Mouse (Mus musculus): ENCODE measurements at regions not wholly inside any gene's neighbourhood (a gene's known extent, or its start where the extent isn't known, plus 50 kb on each side); places are given as distances from the start of the nearest gene placed in this dataset.
A peak's percentile ranks its signal among the peaks of the same experiment; 100 is the strongest.

- Histone ChIP-seq H3K9me3 (no peaks in the 10 kb centered on the region), H3K4me2 (no peak overlapping the region), H3K9ac (no peak overlapping the region), H3K27me3 (replicated peaks) (no peaks in the 10 kb centered on the region), H3K4me1 (no peaks in the 10 kb centered on the region), H3K4me3 (no peak overlapping the region), H3K36me3 (replicated peaks) (no peaks in the 10 kb centered on the region), H3K27ac (no peak overlapping the region)
- 85% methylated on average over 5 of the region's 5 CpGs for WGBS
- no peak for ATAC-seq (replicated peaks)
Measured at GRCm38 (mm10) chr3:52479186-52479585, 211.1 kb downstream of the Foxo1 start.

- no peak for ATAC-seq (replicated peaks)
- Histone ChIP-seq H3K36me3 (replicated peaks) (no peaks in the 10 kb centered on the region), H3K4me1 (no peaks in the 10 kb centered on the region), H3K27me3 (replicated peaks) (no peaks in the 10 kb centered on the region), H3K4me2 (no peak overlapping the region), H3K27ac (no peak overlapping the region), H3K9ac (no peak overlapping the region), H3K9me3 (peaks cover 11% of the 10 kb centered on the region; the same call in 1 of the 2 replicates), H3K4me3 (no peak overlapping the region)
- 89% methylated on average over 4 of the region's 4 CpGs for WGBS
Measured at GRCm38 (mm10) chr3:52469900-52470299, 201.8 kb downstream of the Foxo1 start.

- ATAC-seq (replicated peaks) = no peak
- Histone ChIP-seq H3K4me3 (no peak overlapping the region), H3K4me1 (no peaks in the 10 kb centered on the region), H3K36me3 (replicated peaks) (no peaks in the 10 kb centered on the region), H3K27ac (no peak overlapping the region), H3K9ac (no peak overlapping the region), H3K9me3 (peaks cover 11% of the 10 kb centered on the region; the same call in 1 of the 2 replicates), H3K27me3 (replicated peaks) (no peaks in the 10 kb centered on the region), H3K4me2 (no peak overlapping the region)
- 89% methylated on average over 5 of the region's 5 CpGs for WGBS
Measured at GRCm38 (mm10) chr3:52469397-52469796, 201.3 kb downstream of the Foxo1 start.

- H3K9ac ChIP-seq = no peak overlapping the region
- no peaks in the 10 kb centered on the region for H3K36me3 ChIP-seq (replicated peaks)
- no peak overlapping the region for H3K4me3 ChIP-seq
- 92% methylated on average over 8 of the region's 8 CpGs for WGBS
- peaks cover 11% of the 10 kb centered on the region; the same call in 1 of the 2 replicates for H3K9me3 ChIP-seq
- H3K4me2 ChIP-seq = no peak overlapping the region
- no peak for ATAC-seq (replicated peaks)
- no peak overlapping the region for H3K27ac ChIP-seq
- no peaks in the 10 kb centered on the region for H3K27me3 ChIP-seq (replicated peaks)
- no peaks in the 10 kb centered on the region for H3K4me1 ChIP-seq
Measured at GRCm38 (mm10) chr3:52468326-52468725, 200.2 kb downstream of the Foxo1 start.

- Histone ChIP-seq H3K4me1 (no peaks in the 10 kb centered on the region), H3K9ac (no peak overlapping the region), H3K4me2 (no peak overlapping the region), H3K27me3 (replicated peaks) (no peaks in the 10 kb centered on the region), H3K4me3 (no peak overlapping the region), H3K9me3 (peaks cover 11% of the 10 kb centered on the region; the same call in 1 of the 2 replicates), H3K27ac (no peak overlapping the region), H3K36me3 (replicated peaks) (no peaks in the 10 kb centered on the region)
- no peak for ATAC-seq (replicated peaks)
- WGBS = 80% methylated on average over 3 of the region's 3 CpGs
Measured at GRCm38 (mm10) chr3:52467876-52468275, 199.7 kb downstream of the Foxo1 start.

GRCm38 (mm10) chr3:52466984-52467565, 198.9 kb downstream of the Foxo1 start:
- H3K36me3 ChIP-seq (replicated peaks) = no peaks in the 10 kb centered on the region
- 67% methylated on average over 11 of the region's 11 CpGs for WGBS
- H3K27me3 ChIP-seq (replicated peaks) = no peaks in the 10 kb centered on the region
- ATAC-seq (replicated peaks) = peak; percentile 56; the same call in 1 of the 2 replicates
- no peak overlapping the region for H3K27ac ChIP-seq
- no peak overlapping the region for H3K4me3 ChIP-seq
- no peaks in the 10 kb centered on the region for H3K4me1 ChIP-seq
- no peak overlapping the region for H3K4me2 ChIP-seq
- no peak overlapping the region for H3K9ac ChIP-seq
- peaks cover 11% of the 10 kb centered on the region; the same call in 1 of the 2 replicates for H3K9me3 ChIP-seq

- Histone ChIP-seq H3K27me3 (replicated peaks) (no peaks in the 10 kb centered on the region), H3K9me3 (peaks cover 10% of the 10 kb centered on the region; the same call in 1 of the 2 replicates), H3K4me3 (no peak overlapping the region), H3K4me2 (no peak overlapping the region), H3K36me3 (replicated peaks) (no peaks in the 10 kb centered on the region), H3K9ac (no peak overlapping the region), H3K27ac (no peak overlapping the region), H3K4me1 (no peaks in the 10 kb centered on the region)
- 0 out of 2 replicates have a peak, but pooled peaks have one; percentile 20 for ATAC-seq (replicated peaks)
- 76% methylated on average over 3 of the region's 3 CpGs for WGBS
Measured at GRCm38 (mm10) chr3:52466571-52466970, 198.4 kb downstream of the Foxo1 start.

GRCm38 (mm10) chr3:52463911-52464310, 195.8 kb downstream of the Foxo1 start:
- H3K27me3 ChIP-seq (replicated peaks) = no peaks in the 10 kb centered on the region
- H3K9me3 ChIP-seq = no peaks in the 10 kb centered on the region
- no peak overlapping the region for H3K9ac ChIP-seq
- H3K4me1 ChIP-seq = no peaks in the 10 kb centered on the region
- no peaks in the 10 kb centered on the region for H3K36me3 ChIP-seq (replicated peaks)
- H3K4me2 ChIP-seq = no peak overlapping the region
- no peak for ATAC-seq (replicated peaks)
- no peak overlapping the region for H3K27ac ChIP-seq
- no peak overlapping the region for H3K4me3 ChIP-seq
- WGBS = 58% methylated on average over 7 of the region's 7 CpGs

GRCm38 (mm10) chr3:52454955-52455354, 186.8 kb downstream of the Foxo1 start:
- Histone ChIP-seq H3K27ac (no peak overlapping the region), H3K9ac (no peak overlapping the region), H3K4me1 (no peaks in the 10 kb centered on the region), H3K4me2 (no peak overlapping the region), H3K27me3 (replicated peaks) (no peaks in the 10 kb centered on the region), H3K9me3 (no peaks in the 10 kb centered on the region), H3K4me3 (no peak overlapping the region), H3K36me3 (replicated peaks) (no peaks in the 10 kb centered on the region)
- ATAC-seq (replicated peaks) = no peak
- WGBS = 88% methylated on average over 5 of the region's 5 CpGs

- no peaks in the 10 kb centered on the region for H3K4me1 ChIP-seq
- H3K9ac ChIP-seq = no peak overlapping the region
- H3K4me3 ChIP-seq = no peak overlapping the region
- no peak overlapping the region for H3K27ac ChIP-seq
- H3K9me3 ChIP-seq = no peaks in the 10 kb centered on the region
- ATAC-seq (replicated peaks) = no peak
- WGBS = 80% methylated on average over 3 of the region's 3 CpGs
- H3K4me2 ChIP-seq = no peak overlapping the region
- no peaks in the 10 kb centered on the region for H3K27me3 ChIP-seq (replicated peaks)
- H3K36me3 ChIP-seq (replicated peaks) = no peaks in the 10 kb centered on the region
Measured at GRCm38 (mm10) chr3:52453041-52453440, 184.9 kb downstream of the Foxo1 start.

GRCm38 (mm10) chr3:52452345-52452744, 184.2 kb downstream of the Foxo1 start:
- Histone ChIP-seq H3K27ac (no peak overlapping the region), H3K4me2 (no peak overlapping the region), H3K4me1 (no peaks in the 10 kb centered on the region), H3K9ac (no peak overlapping the region), H3K36me3 (replicated peaks) (no peaks in the 10 kb centered on the region), H3K4me3 (no peak overlapping the region), H3K27me3 (replicated peaks) (no peaks in the 10 kb centered on the region), H3K9me3 (no peaks in the 10 kb centered on the region)
- WGBS = 68% methylated on average over 5 of the region's 5 CpGs
- no peak for ATAC-seq (replicated peaks)

- H3K4me2 ChIP-seq = no peak overlapping the region
- 81% methylated on average over 1 of the region's 1 CpGs for WGBS
Measured at GRCm38 (mm10) chr3:52446991-52447390, 178.9 kb downstream of the Foxo1 start.

GRCm38 (mm10) chr3:52446500-52446899, 178.4 kb downstream of the Foxo1 start:
- H3K9me3 ChIP-seq = no peaks in the 10 kb centered on the region
- 71% methylated on average over 5 of the region's 5 CpGs for WGBS
- no peaks in the 10 kb centered on the region for H3K4me1 ChIP-seq
- no peak for ATAC-seq (replicated peaks)
- no peak overlapping the region for H3K9ac ChIP-seq
- H3K4me3 ChIP-seq = no peak overlapping the region
- H3K27me3 ChIP-seq (replicated peaks) = no peaks in the 10 kb centered on the region
- H3K27ac ChIP-seq = no peak overlapping the region
- H3K4me2 ChIP-seq = no peak overlapping the region
- H3K36me3 ChIP-seq (replicated peaks) = no peaks in the 10 kb centered on the region

More at GRCm38 (mm10) chr3:52446991-52447390, 178.9 kb downstream of the Foxo1 start:
- Histone ChIP-seq H3K4me3 (no peak overlapping the region), H3K27me3 (replicated peaks) (no peaks in the 10 kb centered on the region), H3K36me3 (replicated peaks) (no peaks in the 10 kb centered on the region), H3K27ac (no peak overlapping the region), H3K9me3 (no peaks in the 10 kb centered on the region), H3K4me1 (no peaks in the 10 kb centered on the region), H3K9ac (no peak overlapping the region)
- no peak for ATAC-seq (replicated peaks)

All from midbrain, embryonic 15.5 days (tissue).